Comparison of ENCODE assay signal across 8 mouse cellular contexts in genomic region chr11:21239763-21240509, GRCm38 (mm10). TPM values are rescaled to one million over a fixed set of nuclear protein-coding genes. Genes with fewer than 3 reads are reported as not detected.
DNase-seq lines count a peak whose midpoint lies in the region; ATAC-seq and TF ChIP-seq lines count a peak whose summit lies in the region.

No protein-coding gene starts in this region.

- 23% methylated on average over 7 of the region's 7 CpGs for WGBS in forebrain, embryonic 12.5 days
- 15% methylated on average over 7 of the region's 7 CpGs for WGBS in liver, embryonic 14.5 days (ENCODE audit: insufficient replicate concordance)

- in situ Hi-C loops in CH12.LX (cut with MboI; ENCODE audit: low pct_ligation_motif_present, low pct_unique_long_range_greater_than_20kb, low sequenced_read_pairs), result no loop called here

- no peaks in the 10 kb centered on the region for H3K36me3 ChIP-seq in CH12.LX (replicated peaks in 1 of 2; ENCODE audit: control insufficient read depth in 1 of 2, insufficient read depth in 1 of 2, low read length in 1 of 2)
- H3K36me3 ChIP-seq in forebrain, embryonic 12.5 days (replicated peaks), result no peaks in the 10 kb centered on the region
- no peaks in the 10 kb centered on the region for H3K36me3 ChIP-seq in liver, embryonic 14.5 days (replicated peaks; ENCODE audit: control insufficient read depth, insufficient read depth, low read depth)

- no peaks in the 10 kb centered on the region for H3K9me3 ChIP-seq in CH12.LX (replicated peaks; ENCODE audit: low read length)
- no peaks in the 10 kb centered on the region for H3K9me3 ChIP-seq in forebrain, embryonic 12.5 days
- H3K9me3 ChIP-seq in liver, embryonic 14.5 days (ENCODE audit: control insufficient read depth, low read length), result no peaks in the 10 kb centered on the region

- H3K27me3 ChIP-seq in CH12.LX (replicated peaks), result no peaks in the 10 kb centered on the region
- no peaks in the 10 kb centered on the region for H3K27me3 ChIP-seq in forebrain, embryonic 12.5 days
- no peaks in the 10 kb centered on the region for H3K27me3 ChIP-seq in liver, embryonic 14.5 days (ENCODE audit: control insufficient read depth, insufficient read depth, low read length)

- no peak for TF ChIP-seq RAD21 in CH12.LX (IDR thresholded peaks at IDR 0.05; ENCODE audit: low read depth, low read length)

- no peak for ATAC-seq in forebrain, embryonic 12.5 days (ENCODE audit: low FRiP score)
- ATAC-seq in liver, embryonic 14.5 days (ENCODE audit: insufficient read depth), result no peak

- peak overlapping the region; percentile 96 for H3K27ac ChIP-seq in gastrocnemius, adult 2 months
- H3K27ac ChIP-seq in CH12.LX (ENCODE audit: insufficient read depth, low read depth), result no peak overlapping the region
- H3K27ac ChIP-seq in forebrain, embryonic 12.5 days, result peak overlapping the region; percentile 95
- peak overlapping the region; percentile 66 for H3K27ac ChIP-seq in liver, embryonic 14.5 days

- intact Hi-C loops in gastrocnemius, adult 2 months (cut with DNase I), result loop anchor here (5.0 kb wide), 1 partner anchor 148 kb away; the partner anchor contains the start of gene Peli1
- intact Hi-C loops in gastrocnemius, postnatal 36 days (cut with DNase I), result loop anchor here (10.0 kb wide), 1 partner anchor 145 kb away; the partner anchor contains the start of gene Peli1

- no peak for TF ChIP-seq CTCF in gastrocnemius, adult 2 months (IDR thresholded peaks at IDR 0.05)
- no peak for TF ChIP-seq CTCF in CH12.LX (conservative IDR thresholded peaks at IDR 0.05 in 1 of 2, IDR thresholded peaks at IDR 0.05 in 1 of 2; ENCODE audit: low read depth in 2 of 2, low read length in 2 of 2)
- no peak for TF ChIP-seq CTCF in liver, embryonic 14.5 days (IDR thresholded peaks at IDR 0.05; ENCODE audit: low read depth)

- H3K79me2 ChIP-seq in CH12.LX (replicated peaks; ENCODE audit: control insufficient read depth, extremely low read depth, insufficient read depth, poor library complexity, severe bottlenecking), result peaks cover 52% of the 10 kb centered on the region

- TF ChIP-seq POLR2A in CH12.LX (IDR thresholded peaks at IDR 0.05; ENCODE audit: low read depth, low read length), result no peak

- dilution Hi-C loops in CH12.LX (cut with MboI; ENCODE audit: extremely low pct_ligation_motif_present, extremely low pct_unique_long_range_greater_than_20kb, low sequenced_read_pairs), result no loop called here

- peak overlapping the region; percentile 88 for H3K4me2 ChIP-seq in CH12.LX (ENCODE audit: insufficient read depth, low read depth, poor library complexity, severe bottlenecking)
- H3K4me2 ChIP-seq in forebrain, embryonic 12.5 days, result peak overlapping the region; percentile 67
- H3K4me2 ChIP-seq in liver, embryonic 14.5 days (ENCODE audit: low read depth), result peak overlapping the region; percentile 77

- peak overlapping the region; percentile 89 for H3K4me3 ChIP-seq in gastrocnemius, adult 2 months
- H3K4me3 ChIP-seq in CH12.LX (replicated peaks in 1 of 3; ENCODE audit: low read depth in 2 of 3, low read length in 2 of 3, poor library complexity in 1 of 3), result peak overlapping the region; percentile 71 to 99 (median 97)
- H3K4me3 ChIP-seq in forebrain, embryonic 12.5 days (replicated peaks), result peak overlapping the region; percentile 96
- peak overlapping the region; percentile 70 to 84 for H3K4me3 ChIP-seq in liver, embryonic 14.5 days (ENCODE audit: insufficient read depth in 1 of 2, low read depth in 2 of 2, low read length in 2 of 2)

- H3K9ac ChIP-seq in CH12.LX (ENCODE audit: insufficient read depth, low read depth), result peak overlapping the region; percentile 87
- H3K9ac ChIP-seq in forebrain, embryonic 12.5 days, result peak overlapping the region; percentile 98
- peak overlapping the region; percentile 95 for H3K9ac ChIP-seq in liver, embryonic 14.5 days (replicated peaks)

- DNase-seq in gastrocnemius, adult 2 months, result no peak
- no peak for DNase-seq in gastrocnemius, postnatal 25 days
- no peak for DNase-seq in CH12.LX (ENCODE audit: extremely low read depth)
- peak in 1 of 3 experiments; percentile 31 for DNase-seq in liver, embryonic 14.5 days (ENCODE audit: low read depth in 3 of 3, low spot score in 3 of 3)
- DNase-seq in frontal cortex, postnatal 10 days (ENCODE audit: low spot score in 2 of 2), result no peak
- DNase-seq in layer of hippocampus, postnatal 10 days (ENCODE audit: low spot score in 2 of 2), result no peak
- no peak for DNase-seq in gastrocnemius, postnatal 36 days

- peaks cover 3 to 38% of the 10 kb centered on the region in 2 experiments; a peak in 3 of 4 replicates for H3K4me1 ChIP-seq in CH12.LX (ENCODE audit: control insufficient read depth in 1 of 2, insufficient read depth in 2 of 2)
- H3K4me1 ChIP-seq in forebrain, embryonic 12.5 days, result peaks cover 15% of the 10 kb centered on the region
- H3K4me1 ChIP-seq in liver, embryonic 14.5 days (replicated peaks; ENCODE audit: control insufficient read depth in 2 of 2, insufficient read depth in 2 of 2, low read length in 1 of 2), result peaks cover 4 to 6% of the 10 kb centered on the region in 2 experiments; a peak in 3 of 4 replicates

- TF ChIP-seq EP300 in CH12.LX (IDR thresholded peaks at IDR 0.05; ENCODE audit: low read length), result no peak
- TF ChIP-seq EP300 in liver, embryonic 14.5 days (IDR thresholded peaks at IDR 0.05; ENCODE audit: low read depth), result no peak

TF ChIP-seq in CH12.LX, 34 proteins besides CTCF, POLR2A, EP300 and RAD21:
- peak; percentile 92 for TF ChIP-seq ZNF384 (IDR thresholded peaks at IDR 0.05; ENCODE audit: low read depth, low read length)
- TF ChIP-seq CHD1 (IDR thresholded peaks at IDR 0.05; ENCODE audit: low read depth, low read length), result peak; percentile 74
- 0 out of 2 replicates have a peak, but pooled peaks have one; percentile 14 for TF ChIP-seq TBP (conservative IDR thresholded peaks at IDR 0.05; ENCODE audit: low read depth, low read length)
- TF ChIP-seq BHLHE40 (IDR thresholded peaks at IDR 0.05; ENCODE audit: low read depth, low read length), result no peak

RNA-seq across cellular contexts. Expression of gene Vps54, which starts 0.9 kb away (rescaled TPM):
- 10 to 100 TPM; 19.6 to 22.3 TPM for total RNA-seq in gastrocnemius, adult 2 months (2021)
- total RNA-seq in gastrocnemius, postnatal 25 days (2021), result 10 to 100 TPM; 17.7 TPM
- 20.4 and 24.7 TPM in 2 replicates for total RNA-seq in CH12.LX (2012; rRNA removed)
- 37.5 and 43.5 TPM in 2 replicates for total RNA-seq in CH12.LX (2014; rRNA removed)
- polyA plus RNA-seq in CH12.LX (2012; ENCODE audit: insufficient read length, low read depth), result 22.7 and 22.9 TPM in 2 replicates
- 14.3 and 15.3 TPM in 2 replicates for polyA plus RNA-seq in forebrain, embryonic 12.5 days (2016; fragmentation: Nextera tagmentation; extraction: Ambion mirVana)
- 4.6 and 7.6 TPM in 2 replicates for polyA plus RNA-seq in liver, embryonic 14.5 days (2012; rRNA removed)
- polyA plus RNA-seq in liver, embryonic 14.5 days (2014; fragmentation: Nextera tagmentation; extraction: Ambion mirVana), result 4.4 and 5.1 TPM in 2 replicates
- 10 to 100 TPM; 26.4 to 26.6 TPM for total RNA-seq in layer of hippocampus, postnatal 10 days (2021)
- 10 to 100 TPM; 16.3 to 16.8 TPM for total RNA-seq in gastrocnemius, postnatal 36 days (2021)
